Mouse (Mus musculus) thymus, postnatal 25 days (tissue): Measurements from ENCODE around the gene Pate1.

Experiments
- DNase-seq: peaks from one replicate; pipeline ENCODE4 v3.0.0; 2022

The Pate1 gene

GRCm38 (mm10) chr9:35687013-35687412 lies at the start of gene Pate1:
Pate1 (minus strand) TSS chr9:35687390.
- no peak for DNase-seq

DNA sequence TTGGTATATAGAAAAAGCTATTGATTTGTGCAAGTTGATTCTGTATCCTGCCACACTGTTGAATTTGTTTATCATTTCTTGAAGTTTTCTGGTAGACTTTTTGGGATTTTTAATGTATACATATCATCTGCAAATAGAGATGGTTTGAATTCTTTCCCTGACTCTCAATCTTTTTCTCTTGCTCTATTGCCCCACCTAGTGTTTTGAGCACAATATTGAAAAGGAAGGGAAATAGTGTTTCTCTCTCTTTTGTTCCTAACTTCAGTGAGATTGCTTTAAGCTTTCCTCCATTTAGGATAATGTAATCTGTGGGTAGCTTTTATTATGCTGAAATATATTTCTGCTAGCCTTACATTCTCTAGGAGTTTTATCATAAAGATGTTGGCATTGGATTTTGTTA lies 20.1 kb upstream of the Pate1 start:
- no peak for DNase-seq

- no peak for DNase-seq
Measured at GRCm38 (mm10) chr9:35691924-35692323, 4.7 kb upstream of the Pate1 start.

GRCm38 (mm10) chr9:35673557-35673956 lies 13.6 kb downstream of the Pate1 start:
- no peak for DNase-seq

- no peak for DNase-seq
Measured at GRCm38 (mm10) chr9:35648102-35648501, 39.1 kb downstream of the Pate1 start, which contains the start of gene Pate3. Pate3 (minus strand) TSS chr9:35648202.
